Mouse (Mus musculus) right cerebral cortex, adult 18-20 months (tissue): Measurements from ENCODE around the gene Mical3.

Source experiments
- DNase-seq: peaks from one replicate; pipeline ENCODE4 v3.0.0; 2022; ENCODE audit warnings: mixed read lengths

Gene Mical3

DNA sequence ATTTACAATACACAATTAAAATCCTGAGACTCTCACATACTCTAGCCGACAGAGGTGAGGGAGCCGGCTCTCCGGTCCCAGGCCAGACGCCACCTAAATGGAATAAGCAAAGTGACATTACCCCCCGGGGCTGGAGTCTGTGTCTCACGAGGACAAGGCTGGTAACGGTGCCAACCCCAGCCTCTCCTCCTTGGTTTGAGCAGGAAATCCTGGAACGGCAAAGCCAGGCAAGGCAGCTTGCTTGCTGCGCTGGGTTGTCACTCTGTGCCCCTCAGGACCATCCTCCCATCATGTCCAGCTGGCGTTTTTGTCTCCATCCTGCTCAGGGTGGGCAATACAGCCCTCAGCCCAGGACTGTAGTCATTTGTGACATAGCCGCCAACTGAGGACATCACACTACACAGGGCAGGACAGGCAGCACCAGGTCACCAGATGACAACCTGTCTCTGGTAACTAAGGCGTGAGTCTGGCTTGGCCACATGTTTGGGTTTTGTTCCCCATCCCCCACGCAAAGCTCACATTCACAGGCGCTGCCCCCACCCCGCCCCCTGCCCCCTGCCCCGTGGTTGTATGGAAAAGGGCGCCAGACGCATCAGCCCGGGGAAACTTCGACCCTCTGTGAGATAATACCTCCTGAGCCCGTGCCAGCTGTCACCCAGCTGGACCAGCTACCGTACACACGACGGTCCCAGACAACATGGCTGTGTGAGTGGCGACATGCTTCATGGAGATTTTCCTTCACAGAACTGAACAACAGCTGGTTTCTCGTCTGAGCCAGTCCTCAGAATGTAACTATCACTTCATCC, 49.3 kb downstream of the Mical3 start:
- DNase-seq, result no peak

DNA sequence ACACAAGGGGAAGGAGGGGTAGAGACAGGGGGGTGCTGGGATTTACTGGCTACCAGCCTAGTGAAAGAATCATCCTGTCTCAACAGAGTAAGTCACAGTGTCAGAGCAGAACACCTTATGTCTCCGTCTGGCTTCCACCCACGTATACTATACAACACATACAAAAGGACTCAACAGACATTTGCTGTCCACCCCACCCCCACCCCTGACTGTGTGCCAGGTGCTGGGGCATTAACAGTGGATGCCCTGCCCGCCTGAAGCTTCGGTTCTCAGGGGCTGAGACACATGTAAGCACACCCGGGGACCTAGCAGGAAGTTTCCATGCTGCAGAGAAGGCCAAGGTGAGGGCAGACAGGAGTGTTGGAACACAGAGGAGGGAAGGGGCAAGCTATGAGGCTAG, 52.6 kb downstream of the Mical3 start:
- no peak for DNase-seq

DNA sequence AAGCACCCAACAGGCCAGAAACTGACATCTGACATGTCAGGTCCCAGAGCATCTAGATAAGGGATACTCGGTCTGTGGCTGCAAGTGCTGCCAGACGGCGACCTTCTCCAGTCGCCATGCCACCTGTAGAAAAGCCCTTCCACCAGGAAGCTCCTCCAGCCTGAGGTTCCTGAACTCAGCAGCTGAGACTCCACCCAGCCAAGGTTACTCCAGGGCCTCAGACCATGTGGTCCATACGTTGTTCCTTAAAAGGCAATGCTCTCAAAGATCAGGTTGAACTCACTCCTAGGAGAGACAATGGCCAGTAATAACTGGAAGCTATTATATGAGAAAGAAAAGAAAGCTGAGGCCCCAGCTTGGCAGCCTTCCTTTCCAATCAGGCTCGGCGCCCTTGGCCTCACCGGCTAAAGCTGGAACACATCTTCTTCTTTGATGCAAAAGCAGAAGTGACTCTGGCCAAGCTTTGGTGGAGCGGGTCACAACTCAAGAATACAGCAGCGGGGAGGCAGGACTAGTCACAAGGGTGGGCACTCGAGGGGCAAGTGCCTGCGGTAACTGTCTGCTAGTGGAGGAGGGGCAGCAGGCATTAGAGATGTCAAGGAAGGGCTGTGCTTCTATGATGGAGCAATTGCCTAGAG, 53.8 kb downstream of the Mical3 start:
- no peak for DNase-seq

DNA sequence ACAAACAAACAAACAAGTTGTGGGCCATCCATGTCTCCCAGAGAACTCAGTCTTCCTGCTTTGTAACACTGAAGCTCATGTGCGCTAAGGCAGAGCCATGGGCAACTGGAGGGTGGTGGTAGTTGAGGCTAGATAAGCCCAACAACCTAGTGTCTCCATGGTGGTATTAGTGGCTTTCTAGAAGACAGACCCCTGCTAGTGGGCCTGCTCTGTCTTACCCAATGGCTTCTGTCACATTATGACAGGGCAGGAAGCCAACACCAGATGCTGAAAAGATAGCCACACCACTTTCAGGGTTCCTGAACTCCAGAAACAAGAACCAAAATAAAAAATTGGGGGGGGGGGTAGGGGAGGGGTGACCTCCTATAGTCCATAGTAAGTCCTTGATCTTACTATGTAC, 55.0 kb downstream of the Mical3 start:
- no peak for DNase-seq

DNA sequence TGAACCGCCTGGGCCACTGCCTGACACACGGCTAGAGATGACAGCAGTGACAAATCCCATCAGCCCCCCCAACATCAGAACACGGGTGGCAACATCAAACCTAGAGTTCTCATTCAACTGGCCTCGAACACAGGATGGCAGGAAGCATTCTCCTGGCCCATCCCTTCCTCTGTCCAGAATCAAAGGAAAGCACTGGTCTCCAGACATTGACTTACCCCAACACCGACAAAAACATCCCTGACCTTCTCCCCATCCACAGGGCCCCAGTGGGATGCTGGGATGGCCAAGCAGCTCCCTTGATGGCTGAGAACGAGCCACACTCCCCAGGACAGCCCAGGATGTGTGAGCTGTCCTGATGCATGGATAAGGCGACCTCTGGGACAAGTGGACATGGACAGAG, 57.5 kb downstream of the Mical3 start:
- no peak for DNase-seq

DNA sequence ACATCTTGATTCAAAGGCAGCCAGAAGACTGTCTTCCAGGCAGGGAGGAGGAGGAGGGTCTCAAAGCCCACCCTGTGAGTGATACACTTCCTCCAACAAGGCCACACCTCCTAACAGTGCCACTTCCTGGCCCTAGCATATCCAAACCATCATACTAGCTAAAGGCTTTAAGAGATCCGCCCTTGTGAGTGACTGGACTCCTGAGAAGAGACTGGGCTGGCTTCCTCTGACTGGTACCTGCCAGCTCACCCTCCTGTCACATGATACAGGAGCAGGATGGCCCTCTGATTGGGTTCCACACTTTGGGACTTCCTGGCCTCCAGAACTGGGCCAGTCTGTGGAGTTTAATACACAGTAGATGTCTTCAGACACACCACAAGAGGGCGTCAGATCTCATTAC, 58.2 kb downstream of the Mical3 start:
- DNase-seq, result no peak

DNA sequence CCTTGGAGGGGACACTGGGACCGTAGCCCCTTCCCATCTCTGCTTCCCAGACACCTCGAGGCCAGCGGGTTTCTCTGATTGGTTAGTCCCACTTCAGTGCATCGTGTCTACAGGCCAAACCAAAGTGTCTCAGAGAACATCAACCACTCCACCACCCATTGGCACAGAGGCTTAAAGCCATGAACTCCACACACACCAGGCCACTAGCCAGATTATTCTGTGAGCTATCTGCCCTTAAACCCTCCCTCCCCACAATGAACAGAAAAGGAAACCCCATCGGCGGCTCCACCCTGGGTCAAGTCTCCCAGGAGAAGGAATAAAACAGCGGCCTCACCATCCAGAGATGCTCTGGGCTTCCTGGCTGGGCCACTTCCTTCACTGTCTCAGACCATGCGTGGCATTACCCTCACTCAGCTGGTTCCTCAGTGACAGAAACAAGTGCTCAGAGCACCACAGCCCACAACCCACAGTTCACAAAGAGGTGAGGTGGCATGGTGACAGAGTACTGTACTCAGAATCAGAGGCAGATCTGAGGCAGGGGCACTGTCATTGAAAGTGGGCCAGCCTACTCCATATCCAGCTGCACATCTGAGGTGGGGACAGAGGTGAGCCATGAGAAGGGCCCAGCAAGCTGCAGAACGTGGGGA, 60.1 kb downstream of the Mical3 start:
- no peak for DNase-seq

DNA sequence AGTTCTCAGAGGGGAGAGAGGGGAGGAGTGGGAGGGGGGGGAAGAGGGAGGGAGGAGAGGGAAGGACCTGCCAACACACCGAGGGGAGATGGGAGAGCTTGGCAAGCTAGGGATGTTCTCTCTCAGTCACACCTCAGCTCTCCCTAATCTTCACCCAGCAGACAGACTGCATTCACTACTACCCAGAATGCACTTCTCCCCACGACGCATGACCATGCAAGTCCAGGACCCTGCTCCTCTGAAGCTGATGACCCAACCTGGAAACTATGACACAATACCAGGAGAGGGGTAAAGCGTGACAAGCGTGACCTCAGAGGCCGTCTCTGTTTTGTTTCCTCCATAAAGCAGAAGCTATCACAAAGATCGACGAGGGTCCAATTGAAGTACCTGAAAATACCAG, 61.6 kb downstream of the Mical3 start:
- no peak for DNase-seq

DNA sequence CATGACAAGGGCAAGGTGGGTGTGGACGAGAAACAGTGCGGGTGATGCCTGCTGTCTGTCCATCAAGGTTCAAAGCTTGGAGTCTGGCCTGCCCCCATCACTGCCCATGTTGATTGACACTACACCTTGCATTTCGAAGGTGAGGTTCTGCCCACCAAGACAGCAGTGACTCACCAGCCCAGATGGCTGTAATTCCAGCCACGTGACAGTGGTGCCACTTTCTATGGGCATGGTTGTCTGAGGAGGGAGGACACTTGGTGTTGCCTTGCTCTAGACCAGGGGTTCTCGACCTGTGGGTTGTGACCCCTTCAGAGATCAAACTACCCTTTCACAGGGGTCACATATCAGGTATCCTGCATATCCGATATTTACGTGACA, 62.7 kb downstream of the Mical3 start:
- DNase-seq, result no peak

DNA sequence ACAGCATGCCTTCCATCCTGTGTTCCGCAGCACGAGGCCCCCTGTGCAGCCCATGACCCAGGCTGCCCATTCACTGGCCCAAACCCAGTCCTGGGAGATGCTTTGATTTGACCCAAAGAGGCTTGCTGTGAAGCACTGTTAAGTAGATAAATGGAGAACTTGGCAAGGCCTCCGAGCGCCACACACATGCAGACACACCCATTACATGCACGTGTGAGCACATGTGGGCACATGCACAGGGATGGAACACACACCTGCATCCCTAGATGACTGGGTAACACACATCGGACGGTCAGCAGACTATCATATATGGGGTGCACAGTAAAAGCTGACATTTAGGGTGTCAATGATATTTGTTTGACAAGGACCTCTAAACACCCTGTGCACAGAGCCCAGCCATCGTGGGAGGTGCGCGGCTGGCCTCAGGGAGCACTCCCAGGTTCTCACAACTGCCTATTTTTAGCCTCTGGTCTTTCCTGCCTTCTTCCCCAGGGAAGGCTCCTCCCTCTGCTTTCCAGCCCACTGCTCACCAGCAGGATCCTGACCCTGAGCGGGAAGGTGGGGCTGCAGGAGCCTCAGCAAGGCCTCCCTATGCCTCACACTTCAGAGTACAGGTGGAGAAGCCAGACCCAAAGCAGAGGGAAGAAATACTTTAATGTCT, 63.2 kb downstream of the Mical3 start:
- DNase-seq, result no peak

DNA sequence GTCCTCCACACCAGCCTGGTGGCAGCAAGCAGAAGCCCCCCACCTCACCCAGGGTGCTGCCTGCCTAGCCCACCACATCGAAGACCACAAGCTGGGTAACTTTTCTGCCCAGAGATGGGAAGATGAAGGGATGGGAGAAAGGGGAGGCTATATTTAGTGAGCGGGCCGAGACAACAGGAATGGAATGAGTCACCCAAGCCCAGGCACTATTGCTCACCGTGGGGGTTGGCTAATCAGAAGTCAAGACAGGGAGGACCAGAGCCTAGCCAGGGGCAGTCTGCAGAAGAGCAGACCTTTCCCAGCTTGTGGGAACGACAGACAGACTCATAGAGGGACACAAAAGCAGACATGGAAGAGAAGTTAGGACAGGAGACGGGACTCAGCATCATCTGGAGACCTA, 64.0 kb downstream of the Mical3 start:
- no peak for DNase-seq

DNA sequence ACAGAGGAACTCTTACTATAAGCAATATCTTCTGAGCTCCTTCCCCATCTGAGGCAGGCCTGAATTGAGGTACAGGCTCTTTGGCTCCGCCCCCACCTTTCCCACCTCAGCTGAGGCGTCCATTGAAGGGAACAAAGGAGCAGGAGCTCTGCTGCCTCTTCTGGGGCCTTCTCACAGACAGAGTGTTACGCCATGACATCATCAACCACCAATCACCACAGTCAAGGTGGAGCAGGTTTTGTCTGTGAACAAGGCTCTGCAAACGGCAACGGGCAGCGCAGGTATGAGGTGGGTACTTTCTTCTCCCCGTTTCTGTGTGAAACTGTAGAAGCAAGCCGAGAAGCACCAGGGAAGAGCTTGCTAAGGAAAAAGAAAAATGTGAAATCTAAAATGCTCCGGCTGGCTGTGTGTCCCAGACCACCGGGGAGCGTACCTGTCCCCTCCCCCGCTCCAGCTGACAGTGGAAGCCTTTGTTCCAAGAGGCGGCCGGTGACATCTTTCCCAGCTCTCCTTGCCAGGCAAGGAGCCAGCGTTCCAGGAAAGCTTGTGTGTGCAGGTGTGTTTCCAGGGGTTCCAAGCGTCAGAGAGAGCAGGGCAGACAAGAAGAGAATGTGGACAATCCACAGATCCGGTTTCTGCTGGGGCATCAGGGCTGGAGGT, 66.3 kb downstream of the Mical3 start:
- DNase-seq, result peak; percentile 55

DNA sequence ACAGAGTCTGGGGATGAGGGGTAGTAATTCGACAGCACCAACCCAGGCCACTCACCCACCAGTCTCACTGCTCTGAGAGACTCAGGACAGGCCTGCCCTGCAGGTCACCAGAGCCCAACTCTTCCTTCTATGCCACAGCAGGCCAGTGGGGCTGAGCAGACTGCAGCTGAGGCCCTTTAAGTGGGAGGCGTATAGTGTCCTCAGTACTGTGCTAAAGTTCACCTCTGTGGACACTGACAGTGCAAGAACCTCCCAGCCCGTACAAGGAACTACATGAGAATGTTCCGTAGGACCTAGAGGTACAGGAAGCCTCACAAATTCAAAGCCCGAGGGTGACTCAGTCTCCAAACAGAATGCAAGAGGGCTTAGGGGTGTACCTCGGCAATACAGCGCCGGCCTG, 67.0 kb downstream of the Mical3 start:
- DNase-seq, result no peak

DNA sequence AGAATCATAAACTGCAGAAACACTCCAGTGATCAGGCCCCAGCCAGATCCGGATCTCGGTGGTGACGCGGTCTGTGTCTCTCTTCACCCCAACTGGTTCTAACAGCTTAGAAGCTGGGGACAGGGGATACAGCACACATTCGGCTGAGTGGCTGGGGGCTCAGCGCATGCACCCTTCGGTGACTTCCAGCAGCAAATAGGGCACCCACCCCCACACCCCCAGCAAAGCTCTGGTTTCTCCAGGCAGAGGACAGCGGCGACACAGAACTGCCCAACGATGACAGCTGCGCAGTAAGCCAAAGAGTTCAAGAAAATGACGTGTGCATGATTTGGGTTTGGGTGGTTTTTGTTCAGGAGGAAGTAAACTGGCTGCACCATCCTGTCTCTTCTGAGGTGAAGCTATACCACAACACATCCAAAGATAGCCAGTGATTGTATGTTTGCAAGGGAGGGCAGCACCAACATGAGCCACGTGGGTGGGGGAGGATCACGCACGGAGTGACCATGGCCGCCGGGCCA, 67.8 kb downstream of the Mical3 start:
- no peak for DNase-seq

DNA sequence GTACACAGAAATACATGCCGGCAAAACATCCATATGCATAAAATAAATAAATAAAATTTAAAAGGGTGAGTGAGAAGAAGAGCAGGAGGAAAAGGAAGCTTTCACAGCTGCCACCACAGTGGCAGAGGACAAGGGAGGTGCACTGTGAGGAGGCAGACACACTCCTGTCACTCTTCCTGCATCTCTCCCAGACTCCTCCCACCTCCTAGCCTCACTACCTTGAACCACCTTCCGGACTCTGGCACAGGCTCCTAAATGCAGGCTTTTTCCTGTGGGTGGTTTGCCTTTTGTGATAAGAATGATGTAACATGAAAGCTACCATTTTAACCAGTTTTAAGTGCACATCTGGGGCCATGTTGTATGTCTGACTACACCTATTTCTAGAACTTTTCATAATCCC, 72.8 kb downstream of the Mical3 start:
- no peak for DNase-seq

DNA sequence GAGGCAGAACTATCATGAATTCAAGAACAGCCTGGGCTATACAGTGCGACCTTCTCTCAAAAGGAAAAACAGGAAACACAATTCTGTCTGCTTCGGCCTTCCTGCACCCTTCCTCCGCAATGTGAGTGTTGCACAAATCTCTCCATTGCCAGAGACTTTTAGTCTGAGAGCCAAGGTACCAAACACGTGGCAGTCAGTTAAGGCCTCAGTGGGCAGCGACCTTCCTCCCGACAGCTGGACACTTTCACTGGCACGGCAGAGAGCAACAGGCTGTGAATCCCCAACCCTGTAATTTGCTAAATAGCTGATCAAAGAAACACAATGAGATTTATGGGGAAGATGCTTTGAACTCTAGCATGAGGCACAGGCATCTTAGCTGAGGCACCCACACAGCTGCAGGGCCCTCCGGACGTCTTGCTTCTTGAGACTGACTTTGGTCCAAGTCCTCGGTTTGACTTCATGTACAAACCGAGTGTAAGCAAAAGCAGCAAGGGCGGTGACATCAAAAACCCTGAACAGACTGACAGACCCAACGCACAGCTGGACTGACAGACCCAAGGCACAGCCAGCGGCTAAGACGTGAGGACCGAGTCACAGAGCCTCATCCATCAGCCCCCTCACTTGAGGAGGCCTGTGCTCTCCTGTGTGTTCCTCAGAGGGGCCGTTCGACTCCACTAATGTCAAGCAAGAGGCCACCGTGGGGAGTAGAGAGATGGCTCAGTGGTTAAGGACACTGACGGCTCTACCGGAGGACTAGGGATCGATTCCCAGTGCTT, 73.4 kb downstream of the Mical3 start:
- no peak for DNase-seq

DNA sequence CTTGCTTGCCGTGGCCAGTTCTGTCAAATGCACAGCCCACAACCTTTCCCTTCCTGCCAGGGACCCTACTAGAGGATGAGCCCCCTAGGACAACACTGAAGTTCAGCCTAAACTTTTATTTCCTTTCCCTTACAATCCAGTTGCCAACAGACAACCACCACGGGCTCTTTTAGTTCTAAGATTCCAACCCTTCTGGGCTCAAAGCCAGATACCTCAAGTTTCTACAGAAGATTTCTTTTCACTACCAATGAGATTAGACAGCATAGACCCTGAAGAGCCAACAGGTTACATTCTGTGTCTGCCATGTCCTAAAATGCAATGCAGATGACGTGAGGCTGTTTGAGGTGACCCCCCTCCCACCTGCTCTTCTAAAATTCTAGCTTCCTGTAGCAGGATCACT, 75.3 kb downstream of the Mical3 start:
- no peak for DNase-seq

DNA sequence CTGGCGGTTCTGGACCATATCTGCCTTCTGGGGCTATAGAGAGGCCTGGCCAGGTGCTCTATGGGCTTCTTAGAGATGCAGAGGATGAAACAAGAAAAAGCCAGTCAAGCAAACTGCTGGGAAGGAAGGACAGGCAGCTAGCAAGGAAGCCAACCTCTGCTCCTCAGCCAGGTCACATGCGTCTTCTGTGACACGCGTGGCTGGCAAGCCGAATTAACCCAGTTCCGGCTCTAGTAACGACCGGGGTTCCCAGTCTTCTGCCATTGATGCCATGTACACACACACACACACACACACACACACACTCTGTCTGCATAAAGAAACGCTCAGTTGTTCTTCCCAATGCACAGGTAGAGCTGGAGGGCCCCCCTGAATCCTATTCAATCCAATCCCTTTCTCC, 75.9 kb downstream of the Mical3 start:
- DNase-seq, result no peak

DNA sequence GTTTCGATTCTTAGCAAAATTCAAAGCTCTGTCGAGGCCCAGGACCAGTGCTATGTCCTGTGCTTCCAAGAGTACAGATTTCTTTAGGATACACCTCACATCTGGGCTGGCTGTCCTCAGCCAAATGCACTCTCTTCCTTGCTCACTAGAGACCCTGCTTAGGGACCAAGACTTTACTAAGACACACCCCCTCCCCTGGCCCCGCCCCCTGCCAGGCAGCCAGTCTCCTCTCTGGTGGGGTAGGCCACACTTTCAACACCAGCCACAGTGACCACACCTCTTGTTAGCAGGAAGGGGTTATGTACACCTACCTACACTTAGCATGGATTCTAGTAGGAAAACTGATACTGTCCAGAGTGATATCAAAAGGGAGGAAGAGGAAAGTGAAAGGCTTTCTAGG, 76.5 kb downstream of the Mical3 start:
- DNase-seq, result no peak

DNA sequence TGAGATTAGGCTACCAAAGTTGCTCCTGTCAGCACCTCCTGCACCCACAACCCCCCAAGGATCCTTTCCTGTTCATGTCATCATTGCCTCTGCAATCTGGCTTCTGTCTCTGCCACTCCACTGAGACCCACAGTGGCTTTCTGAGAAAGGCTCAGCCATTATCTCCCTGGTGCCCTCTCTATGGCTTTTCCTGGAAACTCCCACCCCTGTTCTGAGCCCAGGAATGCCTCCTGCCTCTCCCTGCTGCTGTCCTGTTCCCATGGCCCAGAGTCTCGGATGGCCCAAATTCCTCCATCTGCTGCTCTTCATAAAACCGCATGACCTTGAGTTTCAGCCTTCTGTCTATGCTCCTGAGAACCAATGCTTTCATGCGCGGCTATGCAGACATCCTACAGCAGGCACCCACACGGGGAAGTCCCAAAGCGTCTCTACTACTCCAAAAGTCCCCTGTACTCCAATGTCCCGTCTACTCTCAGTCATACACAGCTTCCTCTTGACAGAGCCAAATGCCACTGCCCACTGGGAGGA, 77.2 kb downstream of the Mical3 start:
- DNase-seq, result no peak

DNA sequence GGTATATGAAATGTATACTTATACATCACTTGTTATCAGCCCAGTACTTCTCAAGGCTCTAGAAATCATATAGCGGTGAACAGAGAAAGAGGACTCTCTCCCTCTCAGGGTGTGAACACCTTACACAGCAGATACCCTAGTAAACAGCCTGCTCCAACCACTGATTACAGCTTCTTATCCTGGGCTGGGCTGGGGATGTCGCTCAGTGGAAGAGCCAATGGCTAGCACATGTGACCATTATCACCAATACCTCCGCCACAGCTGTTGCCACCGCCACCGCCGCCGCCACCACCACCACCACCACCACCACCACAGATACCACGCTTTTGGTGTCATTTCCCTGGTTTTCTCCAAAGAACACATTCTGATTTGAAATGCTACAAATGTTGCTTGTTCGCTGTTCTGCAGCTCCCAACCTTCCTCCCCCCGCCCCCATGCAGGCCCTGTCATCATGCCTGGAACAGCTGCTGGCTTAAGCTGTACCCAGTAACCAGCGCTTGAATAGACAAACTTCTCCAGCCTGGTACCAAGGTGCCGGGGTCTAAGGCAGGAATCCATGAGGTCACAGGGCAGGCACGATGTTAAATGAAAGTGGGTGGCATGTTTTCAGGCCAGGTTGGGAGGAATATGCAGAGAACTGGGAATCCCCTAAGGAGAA, 78.7 kb downstream of the Mical3 start:
- DNase-seq, result no peak
